Mouse (Mus musculus) cerebellum, adult 2 months (tissue): Measurements from ENCODE around the gene Ptgr2. TPM values are rescaled to one million over a fixed set of nuclear protein-coding genes. Genes with fewer than 3 reads are reported as not detected.
"Not testable (repeated sequence)": the region's sequence is repeated elsewhere in the genome, so short reads cannot be mapped to it uniquely, and the experiment has no call there.

Source experiments
- DNase-seq, 2 experiments: peaks; one replicate each; pipeline ENCODE4 v3.0.0; 2021
- H3K27ac ChIP-seq: fragments of 200-500 bp; 2 replicates; pipeline ENCODE4 v1.5.1; 2012; ENCODE audit warnings: low read length, control low read depth, inconsistent platforms; ENCODE audit not compliant: insufficient read depth
- H3K27me3 ChIP-seq: fragments of 200-500 bp; 2 replicates; pipeline ENCODE4 v1.6.1; 2012; ENCODE audit warnings: inconsistent platforms, mild to moderate bottlenecking, low read length, moderate library complexity; ENCODE audit not compliant: control insufficient read depth, insufficient read depth
- H3K4me1 ChIP-seq: fragments of 200-500 bp; 2 replicates; pipeline ENCODE4 v1.6.1; 2011; ENCODE audit warnings: low read length; ENCODE audit not compliant: control insufficient read depth, insufficient read depth
- H3K4me3 ChIP-seq: fragments of 200-500 bp; replicated peaks from 2 replicates; pipeline ENCODE3; 2011; ENCODE audit warnings: mild to moderate bottlenecking, low read depth, low read length, control low read depth; ENCODE audit not compliant: insufficient read depth
- CTCF ChIP-seq: fragments of 200-500 bp; IDR thresholded peaks from 2 replicates; pipeline ENCODE4 v1.5.1; 2011; ENCODE audit warnings: low read depth, mild to moderate bottlenecking, control low read depth, low read length, moderate library complexity, borderline replicate concordance; ENCODE audit not compliant: insufficient read depth
- POLR2A ChIP-seq: fragments of 200-500 bp; IDR thresholded peaks from 2 replicates; pipeline ENCODE4 v1.6.1; 2011; ENCODE audit warnings: low read length, control low read depth, borderline replicate concordance; ENCODE audit not compliant: insufficient read depth
- WGBS: fragments of 180-500 bp; shearing (Covaris S2); methylation state at CpG from one replicate; pipeline ENCODE4 v1.1.7; 2018; 5-methylcytosine and 5-hydroxymethylcytosine counted together
- polyA plus RNA-seq: library from polyadenylated mRNA; depleted of rRNA; stranded (reverse); fragments of >200 nt; gene quantifications from 2 replicates; pipeline ENCODE4 v1.2.3, GENCODE M21; 2012

Ptgr2 gene
- polyA plus RNA-seq, 1 experiment, result 28.8 TPM

DNA sequence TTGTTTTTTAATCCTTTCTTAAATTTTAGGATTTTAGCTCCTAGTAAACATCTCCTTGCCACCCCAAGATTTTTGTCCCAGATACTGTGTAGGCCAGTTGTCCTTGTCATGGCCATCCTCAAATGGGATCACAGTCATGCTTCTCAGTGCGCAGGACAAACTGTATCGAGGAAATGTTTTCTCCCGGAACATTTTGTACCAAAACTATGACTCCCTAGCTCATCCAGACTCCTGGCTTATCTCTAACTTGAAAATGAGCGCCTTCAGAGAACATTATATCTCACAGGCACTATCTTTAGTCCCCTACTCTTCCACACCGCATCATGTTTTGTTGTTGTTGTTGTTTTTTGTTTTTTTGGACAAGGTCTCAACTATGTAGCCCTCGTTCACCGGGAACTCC, 31.0 kb downstream of the Ptgr2 start:
- no peak overlapping the region for H3K27ac ChIP-seq
- H3K4me3 ChIP-seq, result peak overlapping the region; percentile 85
- H3K4me1 ChIP-seq, result no peaks in the 10 kb centered on the region
- WGBS, result 16% methylated on average over 7 of the region's 7 CpGs
- DNase-seq, result no peak
- H3K27me3 ChIP-seq, result no peaks in the 10 kb centered on the region
- TF ChIP-seq POLR2A (no peak), CTCF (no peak)

DNA sequence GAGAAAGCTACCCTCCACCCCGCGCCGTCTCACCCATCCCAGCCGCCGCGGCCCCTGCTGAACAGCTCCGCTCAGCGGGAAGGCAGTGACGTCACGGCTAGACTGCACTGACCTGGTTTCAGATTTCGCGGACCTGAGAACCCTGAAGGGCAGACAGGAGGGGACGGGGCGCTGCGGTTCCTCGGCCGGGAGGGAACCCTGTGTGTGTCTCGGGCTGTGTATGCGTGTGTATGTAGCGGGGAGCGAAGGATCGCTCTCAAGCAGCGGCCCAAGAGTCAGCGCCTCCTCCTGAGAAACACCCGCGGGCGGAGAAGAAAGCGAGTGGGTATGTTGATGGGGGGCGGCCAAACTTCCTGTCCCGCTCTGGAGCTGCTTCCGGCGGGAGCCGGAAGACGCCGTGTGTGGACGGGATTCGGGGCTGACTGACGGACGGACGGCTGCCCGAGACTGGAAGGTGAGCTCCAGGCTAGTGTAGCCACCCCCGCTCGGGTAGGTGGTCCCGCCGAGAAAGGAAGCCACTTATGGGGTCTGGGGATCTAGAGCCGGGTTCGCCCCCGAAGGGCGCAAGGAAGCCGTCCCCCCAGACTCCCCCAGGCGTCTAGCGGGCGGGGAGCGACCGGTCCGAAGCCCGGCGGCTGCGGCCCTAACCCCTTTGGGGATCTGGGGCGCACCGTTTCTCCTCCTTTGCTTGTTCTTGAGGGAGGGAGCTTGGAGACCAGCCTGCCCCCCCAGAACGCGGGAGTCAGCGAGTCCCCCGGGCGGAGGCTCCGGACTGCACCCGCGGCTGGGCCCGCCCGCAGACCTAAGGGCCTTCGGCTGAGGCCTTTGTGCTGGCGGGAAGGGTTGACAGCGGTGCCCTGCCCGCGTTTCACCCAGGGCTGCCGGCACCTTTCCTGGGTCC, 31.9 kb downstream of the Ptgr2 start, which contains the start of gene Zfp410:
TSS of gene Zfp410 (plus strand) at position 132 of the 901 bp plus-strand sequence.
- peak; percentile 91 to 95 for DNase-seq

GRCm38 (mm10) chr12:84327111-84327512, 42.1 kb downstream of the Ptgr2 start:
- H3K27me3 ChIP-seq, result no peaks in the 10 kb centered on the region
- WGBS, result 66% methylated on average over 4 of the region's 4 CpGs
- TF ChIP-seq CTCF (no peak), POLR2A (no peak)
- no peaks in the 10 kb centered on the region for H3K4me1 ChIP-seq
- H3K4me3 ChIP-seq, result no peak overlapping the region
- DNase-seq, result no peak
- H3K27ac ChIP-seq, result no peak overlapping the region

More for the DNA sequence above, 31.9 kb downstream of the Ptgr2 start, which contains the start of gene Zfp410:
- Histone ChIP-seq H3K27ac (peak within 1 kb of the TSS; percentile 91), H3K4me3 (peak within 1 kb of the TSS; percentile 85), H3K4me1 (no peaks in the 10 kb centered on the region), H3K27me3 (no peaks in the 10 kb centered on the region)
- WGBS, result under 1% methylated on average over 77 of the region's 77 CpGs
- TF ChIP-seq POLR2A (peak; percentile 50; the same call in 1 of the 2 replicates), CTCF (no peak)

DNA sequence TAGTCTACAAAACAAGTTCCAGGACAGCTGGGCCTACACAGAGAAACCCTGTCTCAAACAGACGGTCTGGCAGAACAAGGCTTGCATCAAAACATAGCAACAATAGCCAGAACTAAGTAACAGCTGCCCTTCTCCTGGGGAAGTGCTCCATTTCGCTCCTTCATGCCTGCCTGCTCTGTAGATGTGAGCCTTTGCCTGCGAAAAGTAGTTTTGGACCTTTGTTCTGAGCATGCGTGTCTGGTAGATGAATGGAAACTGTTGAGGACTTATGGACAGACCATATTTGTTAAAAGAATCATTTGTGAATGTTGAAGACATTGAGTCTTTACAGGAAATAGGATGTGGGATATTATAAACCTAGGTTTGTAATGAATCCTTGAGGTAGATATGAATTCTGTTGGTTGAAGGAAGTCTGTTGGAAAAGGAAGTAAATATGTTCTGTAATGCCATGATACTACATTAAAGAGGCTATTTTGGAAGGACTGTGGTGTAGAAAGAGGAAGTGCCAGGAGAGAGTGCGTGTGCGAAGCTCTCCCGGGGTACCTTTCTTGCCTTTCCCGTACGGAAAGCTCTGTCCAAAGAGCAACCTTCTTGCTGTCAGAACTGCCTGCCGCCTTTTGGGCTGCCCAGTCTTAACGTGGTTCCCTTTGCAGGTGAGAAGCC, 52.1 kb downstream of the Ptgr2 start:
- Histone ChIP-seq H3K27me3 (no peaks in the 10 kb centered on the region), H3K27ac (no peak overlapping the region), H3K4me1 (no peaks in the 10 kb centered on the region), H3K4me3 (no peak overlapping the region)
- DNase-seq, result no peak
- 89% methylated on average over 11 of the region's 11 CpGs for WGBS
- TF ChIP-seq POLR2A (no peak), CTCF (no peak)

GRCm38 (mm10) chr12:84347192-84347591, 62.2 kb downstream of the Ptgr2 start:
- Histone ChIP-seq H3K4me1 (no peaks in the 10 kb centered on the region), H3K4me3 (no peak overlapping the region), H3K27ac (no peak overlapping the region), H3K27me3 (no peaks in the 10 kb centered on the region)
- WGBS, result 46% methylated on average over 2 of the region's 2 CpGs
- no peak for TF ChIP-seq POLR2A
- peak; percentile 37; the same call in 1 of the 2 replicates for TF ChIP-seq CTCF
- DNase-seq, result no peak

DNA sequence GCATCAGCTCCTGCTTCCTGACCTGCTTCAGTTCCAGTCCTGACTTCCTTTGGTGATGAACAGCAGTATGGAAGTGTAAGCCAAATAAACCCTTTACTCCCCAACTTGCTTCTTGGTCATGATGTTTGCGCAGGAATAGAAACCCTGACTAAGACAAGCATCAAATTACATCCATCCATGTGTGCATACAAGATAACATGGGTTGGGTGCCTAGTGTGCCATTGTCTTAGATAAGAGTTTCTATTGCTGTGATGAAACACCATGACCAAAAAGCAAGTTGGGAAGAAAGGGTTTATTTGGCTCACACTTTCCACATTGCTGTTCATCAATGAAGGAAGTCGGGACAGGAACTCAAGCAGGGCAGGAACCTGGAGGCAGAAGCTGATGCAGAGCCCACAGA, 73.7 kb downstream of the Ptgr2 start:
- not testable (repeated sequence) for DNase-seq, H3K4me1 ChIP-seq, H3K27ac ChIP-seq, H3K4me3 ChIP-seq, H3K27me3 ChIP-seq
- 84% methylated on average over 2 of the region's 2 CpGs for WGBS

DNA sequence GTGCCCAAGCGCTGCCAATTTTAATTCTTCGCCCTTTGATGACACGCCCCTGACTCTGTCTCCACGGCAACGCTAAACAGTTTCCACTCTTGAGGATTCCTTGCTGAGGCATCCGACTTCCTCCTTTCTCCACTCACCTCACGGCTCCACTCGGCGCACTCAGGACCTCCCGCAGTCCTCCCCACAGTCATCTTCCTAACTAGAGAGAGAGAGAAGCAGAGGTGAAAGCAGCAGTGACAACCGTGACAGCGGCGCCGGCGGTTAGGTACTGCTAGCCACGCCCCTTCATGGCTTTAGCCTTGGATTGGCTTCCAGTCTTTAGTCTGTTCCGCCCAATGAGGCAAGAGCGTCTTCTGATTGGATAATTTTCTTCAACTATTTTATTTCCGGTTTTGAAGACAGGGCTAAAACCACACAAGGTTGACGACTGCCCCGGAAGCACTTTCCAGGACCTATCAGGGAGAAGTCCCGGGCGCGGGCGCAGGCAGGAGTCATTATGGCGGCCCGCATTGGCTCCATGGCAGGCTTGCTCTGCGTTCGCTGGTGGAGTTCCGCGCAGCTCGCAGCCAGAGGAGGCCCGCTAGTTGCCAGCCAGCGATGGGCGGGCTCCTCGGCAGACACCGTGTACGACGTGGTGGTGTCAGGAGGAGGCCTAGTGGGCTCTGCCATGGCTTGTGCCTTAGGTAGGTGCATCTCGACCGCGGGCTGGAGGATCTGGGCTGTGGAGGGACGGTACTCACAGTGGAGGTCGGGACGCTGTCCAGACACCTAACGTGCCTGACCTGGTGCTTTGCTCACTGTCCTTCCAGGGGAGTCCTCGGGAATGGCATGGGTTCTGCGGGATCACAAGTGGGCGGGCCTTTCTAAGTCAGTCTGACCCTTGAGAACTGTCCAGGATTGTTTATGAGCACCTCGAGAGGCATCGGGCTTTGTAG, 76.8 kb downstream of the Ptgr2 start, which contains the start of the genes Coq6 and Fam161b:
TSS of gene Coq6 (plus strand) at position 103 of the 935 bp plus-strand sequence.
TSS of gene Fam161b (minus strand) at position 279 of the 935 bp plus-strand sequence.
- peak within 1 kb of the TSS; percentile 24; the same call in 1 of the 2 replicates for H3K27ac ChIP-seq
- WGBS, result under 1% methylated on average over 51 of the region's 51 CpGs

More for the DNA sequence above, 76.8 kb downstream of the Ptgr2 start, which contains the start of the genes Coq6 and Fam161b:
- H3K4me1 ChIP-seq, result peaks cover 4% of the 10 kb centered on the region; the same call in 1 of the 2 replicates
- peak; percentile 92 to 98 for DNase-seq
- no peaks in the 10 kb centered on the region for H3K27me3 ChIP-seq
- peak; percentile 51; the same call in 1 of the 2 replicates for TF ChIP-seq POLR2A
- TF ChIP-seq CTCF, result no peak
- peak within 1 kb of the TSS; percentile 98 for H3K4me3 ChIP-seq
